Mouse (Mus musculus): ENCODE results near the gene Zfp771. TPM values are rescaled to one million over a fixed set of nuclear protein-coding genes. Genes with fewer than 3 reads are reported as not detected.

Gene Zfp771
- polyA plus RNA-seq, 1 experiment from 2014 or later, result 73.7 TPM

GRCm38 (mm10) chr7:127276519-127276961, 32.5 kb downstream of the Zfp771 start:
- Histone ChIP-seq H3K36me3 (peaks cover under 1% of the 10 kb centered on the region; the same call in 1 of the 2 replicates), H3K27me3 (no peaks in the 10 kb centered on the region), H3K9ac (no peak overlapping the region), H3K4me3 (replicated peaks) (no peak overlapping the region), H3K27ac (replicated peaks) (no peak overlapping the region), H3K4me1 (peaks cover 18% of the 10 kb centered on the region), H3K4me2 (replicated peaks) (no peak overlapping the region), H3K9me3 (replicated peaks) (no peaks in the 10 kb centered on the region)
- ATAC-seq (ENCODE audit: insufficient number of reproducible peaks, low FRiP score, low TSS enrichment, low read depth), result no peak
- 53% methylated on average over 5 of the region's 5 CpGs for WGBS

DNA sequence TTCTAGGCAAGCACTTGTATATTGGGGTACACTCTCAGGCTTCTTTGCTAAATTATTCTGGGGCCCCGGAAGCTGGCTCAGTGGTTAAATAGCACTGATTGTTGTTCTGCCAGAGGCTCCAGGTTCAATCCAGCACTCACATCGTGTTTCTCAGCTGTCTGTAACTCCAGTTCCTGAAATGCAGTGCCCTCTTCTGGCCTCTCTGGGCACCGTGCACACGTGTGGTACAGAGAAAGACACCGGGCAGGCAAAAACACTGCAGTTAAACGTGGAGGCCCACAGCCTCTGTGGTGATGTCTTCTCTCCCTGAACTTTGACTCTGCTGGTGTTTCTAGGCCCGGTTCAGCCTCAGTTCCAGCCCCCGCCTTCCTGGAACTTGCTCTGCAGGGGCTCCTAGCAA, 34.2 kb downstream of the Zfp771 start:
- WGBS, result 25% methylated on average over 8 of the region's 8 CpGs

GRCm38 (mm10) chr7:127280092-127280491, 36.0 kb downstream of the Zfp771 start:
- Histone ChIP-seq H3K36me3 (no peaks in the 10 kb centered on the region), H3K4me3 (replicated peaks) (no peak overlapping the region), H3K27me3 (no peaks in the 10 kb centered on the region), H3K9me3 (replicated peaks) (no peaks in the 10 kb centered on the region), H3K4me1 (no peaks in the 10 kb centered on the region), H3K4me2 (replicated peaks) (no peak overlapping the region), H3K9ac (no peak overlapping the region), H3K27ac (replicated peaks) (no peak overlapping the region)
- 59% methylated on average over 3 of the region's 3 CpGs for WGBS
- no peak for ATAC-seq (ENCODE audit: insufficient number of reproducible peaks, low FRiP score, low TSS enrichment, low read depth)

More for the DNA sequence above, 34.2 kb downstream of the Zfp771 start:
- Histone ChIP-seq H3K36me3 (no peaks in the 10 kb centered on the region), H3K4me1 (peaks cover 7% of the 10 kb centered on the region; the same call in 1 of the 2 replicates), H3K27ac (replicated peaks) (no peak overlapping the region), H3K9me3 (replicated peaks) (no peaks in the 10 kb centered on the region), H3K4me3 (replicated peaks) (no peak overlapping the region), H3K27me3 (no peaks in the 10 kb centered on the region), H3K9ac (no peak overlapping the region), H3K4me2 (replicated peaks) (no peak overlapping the region)
- no peak; the same call in 1 of the 2 replicates for ATAC-seq (ENCODE audit: insufficient number of reproducible peaks, low FRiP score, low TSS enrichment, low read depth)

DNA sequence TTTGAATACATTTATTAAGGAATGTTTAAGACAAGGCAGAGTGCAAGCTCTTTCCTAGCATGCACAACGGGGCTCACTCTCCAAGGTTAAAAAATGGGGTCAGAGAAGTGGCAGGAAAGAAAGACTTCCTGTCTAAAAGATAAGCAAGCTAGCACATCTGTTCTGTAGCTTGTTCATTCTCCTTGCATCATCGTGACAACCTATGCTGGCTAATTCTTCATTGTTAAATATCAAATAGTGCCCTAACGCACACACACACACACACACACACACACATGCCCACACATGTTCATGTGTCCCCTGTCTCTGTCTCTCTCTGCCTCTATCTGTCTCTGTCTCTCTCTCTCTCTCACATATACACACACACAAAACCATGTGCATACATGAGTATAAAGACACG, 37.0 kb downstream of the Zfp771 start:
- H3K27ac ChIP-seq (replicated peaks), result no peak overlapping the region
- 76% methylated on average over 4 of the region's 4 CpGs for WGBS
- H3K9ac ChIP-seq, result no peak overlapping the region
- no peaks in the 10 kb centered on the region for H3K36me3 ChIP-seq
- no peak overlapping the region for H3K4me2 ChIP-seq (replicated peaks)
- no peaks in the 10 kb centered on the region for H3K27me3 ChIP-seq
- no peak overlapping the region for H3K4me3 ChIP-seq (replicated peaks)
- H3K4me1 ChIP-seq, result no peaks in the 10 kb centered on the region
- no peak for ATAC-seq (ENCODE audit: insufficient number of reproducible peaks, low FRiP score, low TSS enrichment, low read depth)
- H3K9me3 ChIP-seq (replicated peaks), result no peaks in the 10 kb centered on the region

DNA sequence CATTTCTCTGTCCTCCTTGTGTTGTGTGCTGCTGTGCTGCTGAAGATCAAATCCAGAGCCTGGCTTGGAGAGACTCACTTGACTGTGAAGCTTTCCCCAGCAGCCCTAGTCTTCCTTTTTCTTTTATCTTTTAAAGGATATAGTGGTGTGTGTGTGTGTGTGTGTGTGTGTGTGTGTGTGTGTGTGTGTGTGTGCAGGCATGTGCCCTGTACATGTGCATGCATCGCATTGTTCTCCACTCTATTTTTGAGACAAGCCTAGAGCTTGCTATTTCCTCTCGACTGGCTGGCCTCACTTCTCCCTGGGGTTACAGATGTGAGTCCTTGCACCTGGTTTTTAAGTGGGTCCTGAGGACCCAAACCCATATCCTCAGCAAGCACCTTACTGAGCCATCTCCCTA, 38.1 kb downstream of the Zfp771 start:
- no peaks in the 10 kb centered on the region for H3K27me3 ChIP-seq
- ATAC-seq (ENCODE audit: insufficient number of reproducible peaks, low FRiP score, low TSS enrichment, low read depth), result no peak
- H3K9ac ChIP-seq, result no peak overlapping the region
- H3K9me3 ChIP-seq (replicated peaks), result no peaks in the 10 kb centered on the region
- no peaks in the 10 kb centered on the region for H3K4me1 ChIP-seq
- WGBS, result 82% methylated on average over 2 of the region's 2 CpGs
- no peak overlapping the region for H3K4me2 ChIP-seq (replicated peaks)
- no peak overlapping the region for H3K27ac ChIP-seq (replicated peaks)
- no peaks in the 10 kb centered on the region for H3K36me3 ChIP-seq
- no peak overlapping the region for H3K4me3 ChIP-seq (replicated peaks)

- 0 out of 2 replicates have a peak, but pooled peaks cover 7% of the 10 kb centered on the region for H3K9me3 ChIP-seq (replicated peaks)
- H3K4me3 ChIP-seq (replicated peaks), result no peak overlapping the region
- no peak overlapping the region for H3K4me2 ChIP-seq (replicated peaks)
- no peak overlapping the region for H3K27ac ChIP-seq (replicated peaks)
- H3K4me1 ChIP-seq, result no peaks in the 10 kb centered on the region
- no peak overlapping the region for H3K9ac ChIP-seq
- H3K27me3 ChIP-seq, result no peaks in the 10 kb centered on the region
- WGBS, result 68% methylated on average over 7 of the region's 10 CpGs
- H3K36me3 ChIP-seq, result no peaks in the 10 kb centered on the region
- no peak for ATAC-seq (ENCODE audit: insufficient number of reproducible peaks, low FRiP score, low TSS enrichment, low read depth)
Measured at GRCm38 (mm10) chr7:127285154-127285553, 41.1 kb downstream of the Zfp771 start.

GRCm38 (mm10) chr7:127287940-127288339, 43.9 kb downstream of the Zfp771 start:
- ATAC-seq (ENCODE audit: insufficient number of reproducible peaks, low FRiP score, low TSS enrichment, low read depth), result no peak
- Histone ChIP-seq H3K9ac (no peak overlapping the region), H3K9me3 (replicated peaks) (0 out of 2 replicates have a peak, but pooled peaks cover 7% of the 10 kb centered on the region), H3K36me3 (no peaks in the 10 kb centered on the region), H3K4me3 (replicated peaks) (no peak overlapping the region), H3K4me2 (replicated peaks) (no peak overlapping the region), H3K27me3 (no peaks in the 10 kb centered on the region), H3K4me1 (no peaks in the 10 kb centered on the region), H3K27ac (replicated peaks) (no peak overlapping the region)
- WGBS, result 69% methylated on average over 1 of the region's 1 CpGs

DNA sequence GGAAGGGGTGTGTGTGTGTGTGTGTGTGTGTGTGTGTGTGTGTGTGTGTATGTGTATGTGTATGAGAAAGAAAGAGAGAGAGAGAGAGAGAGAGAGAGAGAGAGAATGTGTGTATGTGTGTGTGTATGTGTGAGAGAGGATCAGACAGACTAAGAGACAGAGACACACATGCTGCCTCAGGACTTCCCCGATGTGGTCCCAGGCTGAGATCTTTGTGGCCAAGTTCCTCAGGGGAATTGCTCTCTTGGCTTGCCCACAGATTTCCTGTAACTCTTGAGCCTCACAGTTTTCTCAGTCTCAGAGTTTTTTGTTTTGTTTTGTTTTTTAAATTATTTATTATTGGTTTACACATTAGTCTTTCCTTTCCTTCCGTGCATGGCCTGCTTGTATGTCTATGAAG, 45.2 kb downstream of the Zfp771 start:
- Histone ChIP-seq H3K9ac (no peak overlapping the region), H3K27me3 (no peaks in the 10 kb centered on the region), H3K9me3 (replicated peaks) (0 out of 2 replicates have a peak, but pooled peaks cover 7% of the 10 kb centered on the region), H3K27ac (replicated peaks) (no peak overlapping the region), H3K36me3 (no peaks in the 10 kb centered on the region), H3K4me3 (replicated peaks) (no peak overlapping the region), H3K4me1 (no peaks in the 10 kb centered on the region), H3K4me2 (replicated peaks) (no peak overlapping the region)
- ATAC-seq (ENCODE audit: insufficient number of reproducible peaks, low FRiP score, low TSS enrichment, low read depth), result no peak
- WGBS, result 68% methylated on average over 2 of the region's 2 CpGs

- no peaks in the 10 kb centered on the region for H3K36me3 ChIP-seq
- 0 out of 2 replicates have a peak, but pooled peaks cover 7% of the 10 kb centered on the region for H3K9me3 ChIP-seq (replicated peaks)
- H3K27ac ChIP-seq (replicated peaks), result no peak overlapping the region
- 53% methylated on average over 8 of the region's 8 CpGs for WGBS
- no peak overlapping the region for H3K4me2 ChIP-seq (replicated peaks)
- H3K4me1 ChIP-seq, result no peaks in the 10 kb centered on the region
- no peak overlapping the region for H3K4me3 ChIP-seq (replicated peaks)
- H3K9ac ChIP-seq, result no peak overlapping the region
- no peak for ATAC-seq (ENCODE audit: insufficient number of reproducible peaks, low FRiP score, low TSS enrichment, low read depth)
- no peaks in the 10 kb centered on the region for H3K27me3 ChIP-seq
Measured at GRCm38 (mm10) chr7:127290142-127290541, 46.1 kb downstream of the Zfp771 start.

- H3K4me2 ChIP-seq (replicated peaks), result no peak within 1 kb of the TSS
- no peaks in the 10 kb centered on the region for H3K9me3 ChIP-seq (replicated peaks)
- H3K4me3 ChIP-seq (replicated peaks), result no peak within 1 kb of the TSS
- H3K27me3 ChIP-seq, result no peaks in the 10 kb centered on the region
- H3K27ac ChIP-seq (replicated peaks), result no peak within 1 kb of the TSS
- no peak within 1 kb of the TSS for H3K9ac ChIP-seq
- 81% methylated on average over 11 of the region's 11 CpGs for WGBS
- no peaks in the 10 kb centered on the region for H3K36me3 ChIP-seq
- H3K4me1 ChIP-seq, result no peaks in the 10 kb centered on the region
- no peak for ATAC-seq (ENCODE audit: insufficient number of reproducible peaks, low FRiP score, low TSS enrichment, low read depth)
Measured at GRCm38 (mm10) chr7:127296098-127296497, 52.0 kb downstream of the Zfp771 start, which contains the start of gene Itgal. Itgal (plus strand) TSS chr7:127296260.

DNA sequence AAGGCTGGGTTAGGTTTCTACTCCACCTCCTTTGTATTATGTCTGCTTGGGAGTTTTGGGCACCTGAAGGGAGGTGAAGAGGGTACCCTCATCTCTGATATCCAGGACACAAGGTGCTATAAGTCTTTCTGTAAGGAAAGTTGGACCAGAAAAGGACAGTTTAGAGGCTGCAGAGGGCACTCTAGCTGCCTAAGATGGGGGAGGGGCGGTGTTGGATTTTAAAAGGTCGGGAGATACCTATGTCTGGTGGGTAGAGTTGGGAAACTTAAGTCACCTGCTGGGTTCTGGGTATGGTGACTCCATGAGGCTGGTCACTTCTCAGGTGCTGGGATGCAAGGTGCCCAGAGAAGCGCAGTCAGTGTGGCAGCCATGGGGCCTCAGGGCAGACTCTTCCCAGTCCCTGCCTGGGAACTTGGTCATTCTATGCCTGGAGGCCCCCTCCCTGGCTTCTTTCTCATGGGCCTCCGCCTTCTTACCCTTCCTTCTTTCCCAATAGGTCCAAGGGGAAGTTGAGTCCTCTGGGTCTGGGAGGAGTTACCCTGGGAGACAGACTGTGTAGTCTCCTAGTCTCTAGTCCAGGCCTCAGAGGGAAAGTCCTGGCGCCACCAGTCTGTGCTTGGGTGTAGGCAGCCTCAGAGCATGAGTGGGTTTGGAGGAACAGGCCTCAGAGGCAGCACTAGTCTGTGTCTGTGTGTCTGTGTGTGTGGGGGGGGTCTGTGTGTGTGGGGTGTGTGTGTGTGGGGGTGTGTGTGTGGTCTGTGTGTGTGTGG, 52.9 kb downstream of the Zfp771 start:
- Histone ChIP-seq H3K27ac (replicated peaks) (no peak overlapping the region), H3K4me2 (replicated peaks) (no peak overlapping the region), H3K4me1 (no peaks in the 10 kb centered on the region), H3K4me3 (replicated peaks) (no peak overlapping the region), H3K36me3 (no peaks in the 10 kb centered on the region), H3K9ac (no peak overlapping the region), H3K27me3 (no peaks in the 10 kb centered on the region), H3K9me3 (replicated peaks) (no peaks in the 10 kb centered on the region)
- WGBS, result 81% methylated on average over 5 of the region's 5 CpGs
- ATAC-seq (ENCODE audit: insufficient number of reproducible peaks, low FRiP score, low TSS enrichment, low read depth), result no peak

All from embryonic facial prominence, embryonic 15.5 days (tissue).